Mouse (Mus musculus): Measurements from ENCODE around the gene Srl. TPM values are rescaled to one million over a fixed set of nuclear protein-coding genes. Genes with fewer than 3 reads are reported as not detected.

Gene Srl
- polyA plus RNA-seq, 1 experiment = 11.4 TPM

DNA sequence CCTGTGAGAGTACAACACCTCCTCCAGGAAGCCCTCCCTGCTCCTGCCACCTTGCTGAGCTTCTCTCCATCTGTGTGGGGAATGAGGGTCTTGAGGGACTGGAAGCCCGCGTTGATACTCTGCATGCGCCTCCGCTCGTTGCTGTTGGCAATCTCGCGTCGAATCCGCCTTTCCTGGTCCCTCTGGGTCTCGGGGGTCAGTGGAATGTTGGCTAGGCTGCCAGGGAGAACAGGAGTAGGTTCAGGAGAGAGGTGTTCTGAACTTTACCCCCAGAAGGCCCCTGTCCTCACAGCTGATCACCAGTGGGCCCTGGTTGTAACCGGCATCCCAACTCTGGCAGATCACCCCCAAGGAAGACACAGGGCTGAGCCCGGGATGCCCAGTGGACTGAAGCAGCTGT is 10.3 kb upstream of the Srl start:
- TF ChIP-seq CTCF (IDR thresholded peaks at IDR 0.05; ENCODE audit: control insufficient read depth, insufficient read depth, insufficient read length) (no peak), FOSL1 (IDR thresholded peaks at IDR 0.05; ENCODE audit: insufficient read depth, low read length, poor library complexity, severe bottlenecking) (no peak), USF1 (IDR thresholded peaks at IDR 0.05; ENCODE audit: low read depth) (no peak), MYOG (IDR thresholded peaks at IDR 0.05; ENCODE audit: control insufficient read depth, extremely low read depth, insufficient read length) (no peak), CEBPB (IDR thresholded peaks at IDR 0.05; ENCODE audit: low read depth) (no peak), MYOD1 (IDR thresholded peaks at IDR 0.05; ENCODE audit: control insufficient read depth, insufficient read length, low read depth) (no peak), MAX (IDR thresholded peaks at IDR 0.05) (no peak)
- H3K4me3 ChIP-seq (ENCODE audit: insufficient read depth, poor library complexity, severe bottlenecking) = no peak overlapping the region
- peaks cover 56% of the 10 kb centered on the region for H3K79me2 ChIP-seq (ENCODE audit: control insufficient read depth, insufficient read depth)
- H3K79me3 ChIP-seq (ENCODE audit: low read depth) = peaks cover 38% of the 10 kb centered on the region
- peaks cover 53% of the 10 kb centered on the region for H3K36me3 ChIP-seq (ENCODE audit: control insufficient read depth, insufficient read depth)
- H3ac ChIP-seq (ENCODE audit: control insufficient read depth, insufficient read length, low read depth) = no peak overlapping the region
- H3K27me3 ChIP-seq (ENCODE audit: control insufficient read depth, insufficient read depth, insufficient read length) = no peaks in the 10 kb centered on the region

DNA sequence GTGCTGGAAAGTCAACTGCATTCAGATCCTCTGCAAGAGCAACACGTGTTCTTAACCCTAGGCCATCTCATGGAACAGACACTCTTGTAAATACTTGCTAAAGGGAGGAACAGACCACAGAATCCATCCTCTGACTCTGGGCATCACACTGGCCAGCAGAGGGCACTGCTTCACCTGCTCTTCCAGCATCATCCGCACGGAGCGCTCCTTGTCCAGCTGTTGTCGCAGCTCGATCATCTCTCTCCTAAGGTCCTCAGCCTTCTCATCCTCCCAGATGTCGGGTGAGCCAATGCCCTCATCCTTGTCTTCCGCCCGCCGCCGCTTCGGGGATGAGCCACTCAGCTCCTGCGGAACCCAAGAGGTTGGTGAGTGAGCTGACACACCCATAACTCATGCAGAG is 9.4 kb upstream of the Srl start:
- Histone ChIP-seq H3K79me2 (ENCODE audit: control insufficient read depth, insufficient read depth) (peaks cover 48% of the 10 kb centered on the region), H3K4me3 (ENCODE audit: insufficient read depth, poor library complexity, severe bottlenecking) (no peak overlapping the region), H3ac (ENCODE audit: control insufficient read depth, insufficient read length, low read depth) (no peak overlapping the region), H3K36me3 (ENCODE audit: control insufficient read depth, insufficient read depth) (peaks cover 57% of the 10 kb centered on the region), H3K79me3 (ENCODE audit: low read depth) (peaks cover 30% of the 10 kb centered on the region), H3K27me3 (ENCODE audit: control insufficient read depth, insufficient read depth, insufficient read length) (no peaks in the 10 kb centered on the region)
- no peak for TF ChIP-seq CEBPB (IDR thresholded peaks at IDR 0.05; ENCODE audit: low read depth)
- TF ChIP-seq FOSL1 (IDR thresholded peaks at IDR 0.05; ENCODE audit: insufficient read depth, low read length, poor library complexity, severe bottlenecking) = no peak
- TF ChIP-seq MAX (IDR thresholded peaks at IDR 0.05) = no peak
- TF ChIP-seq USF1 (IDR thresholded peaks at IDR 0.05; ENCODE audit: low read depth) = no peak
- TF ChIP-seq CTCF (IDR thresholded peaks at IDR 0.05; ENCODE audit: control insufficient read depth, insufficient read depth, insufficient read length) = peak; percentile 90
- TF ChIP-seq MYOG (IDR thresholded peaks at IDR 0.05; ENCODE audit: control insufficient read depth, extremely low read depth, insufficient read length) = no peak
- TF ChIP-seq MYOD1 (IDR thresholded peaks at IDR 0.05; ENCODE audit: control insufficient read depth, insufficient read length, low read depth) = peak; percentile 57

DNA sequence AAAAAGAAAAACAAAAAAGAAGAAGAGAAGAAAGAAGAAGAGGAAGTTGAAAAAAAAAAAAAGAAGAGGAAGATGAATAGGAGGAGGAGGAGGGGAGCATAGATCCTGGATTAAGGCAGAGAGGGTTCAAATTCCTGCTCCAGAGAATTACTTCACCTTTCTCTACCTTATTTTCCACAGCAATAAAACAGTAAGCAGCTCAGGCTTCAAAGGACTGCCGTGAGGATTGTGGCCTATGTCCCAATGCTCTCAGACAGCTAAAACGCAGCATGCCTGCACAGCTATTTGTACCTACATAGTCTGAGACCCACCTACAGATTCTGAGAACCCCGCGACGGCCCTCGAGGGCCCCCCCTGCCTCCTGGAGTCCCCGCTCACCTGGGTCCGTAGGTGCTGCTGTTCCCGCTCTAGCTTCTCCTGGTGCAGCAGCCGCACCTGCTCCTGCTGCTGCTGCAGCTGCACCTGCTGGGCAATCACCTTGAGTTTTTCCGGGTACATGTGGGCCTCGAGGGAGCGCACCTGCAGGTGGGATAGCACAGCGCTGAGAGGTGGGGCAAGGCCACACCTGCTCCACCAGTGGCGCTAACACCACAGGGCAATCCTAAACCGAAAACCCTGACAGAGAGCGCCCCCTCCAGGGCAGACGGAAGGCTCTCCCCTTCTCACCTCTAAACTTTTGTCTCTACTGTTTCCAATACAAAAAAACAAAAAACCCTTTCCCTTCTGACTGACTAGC is 7.5 kb upstream of the Srl start:
- peaks cover 29% of the 10 kb centered on the region for H3K79me2 ChIP-seq (ENCODE audit: control insufficient read depth, insufficient read depth)
- no peak overlapping the region for H3K4me3 ChIP-seq (ENCODE audit: insufficient read depth, poor library complexity, severe bottlenecking)
- H3K27me3 ChIP-seq (ENCODE audit: control insufficient read depth, insufficient read depth, insufficient read length) = no peaks in the 10 kb centered on the region
- peaks cover 13% of the 10 kb centered on the region for H3K79me3 ChIP-seq (ENCODE audit: low read depth)
- peaks cover 59% of the 10 kb centered on the region for H3K36me3 ChIP-seq (ENCODE audit: control insufficient read depth, insufficient read depth)
- TF ChIP-seq MYOD1 (IDR thresholded peaks at IDR 0.05; ENCODE audit: control insufficient read depth, insufficient read length, low read depth) (no peak), FOSL1 (IDR thresholded peaks at IDR 0.05; ENCODE audit: insufficient read depth, low read length, poor library complexity, severe bottlenecking) (no peak)
- no peak overlapping the region for H3ac ChIP-seq (ENCODE audit: control insufficient read depth, insufficient read length, low read depth)

DNA sequence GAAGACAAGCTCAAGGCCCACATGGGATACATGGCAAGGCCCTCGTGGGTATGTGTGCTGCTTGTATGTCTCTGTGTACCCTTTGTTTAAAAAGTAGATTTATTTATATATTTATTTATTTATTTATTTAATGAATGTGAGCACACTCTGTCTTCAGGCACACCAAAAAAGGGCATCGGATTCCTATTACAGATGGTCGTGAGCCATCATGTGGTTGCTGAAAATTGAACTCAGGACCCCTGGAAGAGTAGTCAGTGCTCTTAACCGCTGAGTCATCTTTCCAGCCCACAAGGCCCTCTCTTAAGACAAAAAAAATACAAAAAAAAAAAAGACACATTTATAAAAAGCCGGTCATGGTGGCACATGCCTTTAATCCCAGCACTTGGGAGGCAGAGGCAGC is 6.0 kb upstream of the Srl start:
- TF ChIP-seq FOSL1 (IDR thresholded peaks at IDR 0.05; ENCODE audit: insufficient read depth, low read length, poor library complexity, severe bottlenecking) (no peak), USF1 (IDR thresholded peaks at IDR 0.05; ENCODE audit: low read depth) (no peak), MAX (IDR thresholded peaks at IDR 0.05) (no peak), CEBPB (IDR thresholded peaks at IDR 0.05; ENCODE audit: low read depth) (no peak), MYOG (IDR thresholded peaks at IDR 0.05; ENCODE audit: control insufficient read depth, extremely low read depth, insufficient read length) (no peak), CTCF (IDR thresholded peaks at IDR 0.05; ENCODE audit: control insufficient read depth, insufficient read depth, insufficient read length) (no peak), MYOD1 (IDR thresholded peaks at IDR 0.05; ENCODE audit: control insufficient read depth, insufficient read length, low read depth) (no peak)
- peaks cover 59% of the 10 kb centered on the region for H3K36me3 ChIP-seq (ENCODE audit: control insufficient read depth, insufficient read depth)
- H3K79me2 ChIP-seq (ENCODE audit: control insufficient read depth, insufficient read depth) = peaks cover 15% of the 10 kb centered on the region
- no peak overlapping the region for H3ac ChIP-seq (ENCODE audit: control insufficient read depth, insufficient read length, low read depth)
- H3K79me3 ChIP-seq (ENCODE audit: low read depth) = peaks cover 4% of the 10 kb centered on the region
- no peaks in the 10 kb centered on the region for H3K27me3 ChIP-seq (ENCODE audit: control insufficient read depth, insufficient read depth, insufficient read length)
- no peak overlapping the region for H3K4me3 ChIP-seq (ENCODE audit: insufficient read depth, poor library complexity, severe bottlenecking)

DNA sequence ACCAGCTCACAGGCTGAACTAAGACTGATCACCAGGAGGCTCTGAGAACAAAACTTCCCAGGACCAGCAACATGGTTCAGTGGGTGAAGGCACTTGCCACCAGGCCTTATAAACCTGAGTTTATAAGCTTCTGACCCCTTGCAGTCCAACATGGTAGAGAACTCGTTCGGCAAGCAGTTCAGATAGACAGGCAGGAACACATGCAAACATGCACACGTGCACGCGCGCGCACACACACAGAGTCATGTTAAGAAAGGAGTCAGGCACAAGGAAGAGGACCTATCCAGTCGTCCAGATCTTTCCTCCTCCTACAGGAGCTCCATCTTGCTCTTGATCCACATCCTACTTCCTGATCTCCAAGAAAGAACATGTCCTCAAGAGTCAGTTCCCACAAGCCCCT is 5.2 kb upstream of the Srl start:
- no peaks in the 10 kb centered on the region for H3K79me3 ChIP-seq (ENCODE audit: low read depth)
- H3K79me2 ChIP-seq (ENCODE audit: control insufficient read depth, insufficient read depth) = peaks cover 8% of the 10 kb centered on the region
- no peak overlapping the region for H3K4me3 ChIP-seq (ENCODE audit: insufficient read depth, poor library complexity, severe bottlenecking)
- no peak overlapping the region for H3ac ChIP-seq (ENCODE audit: control insufficient read depth, insufficient read length, low read depth)
- no peak for TF ChIP-seq CTCF (IDR thresholded peaks at IDR 0.05; ENCODE audit: control insufficient read depth, insufficient read depth, insufficient read length)
- no peak for TF ChIP-seq USF1 (IDR thresholded peaks at IDR 0.05; ENCODE audit: low read depth)
- no peak for TF ChIP-seq FOSL1 (IDR thresholded peaks at IDR 0.05; ENCODE audit: insufficient read depth, low read length, poor library complexity, severe bottlenecking)
- TF ChIP-seq MYOD1 (IDR thresholded peaks at IDR 0.05; ENCODE audit: control insufficient read depth, insufficient read length, low read depth) = no peak
- no peak for TF ChIP-seq MYOG (IDR thresholded peaks at IDR 0.05; ENCODE audit: control insufficient read depth, extremely low read depth, insufficient read length)
- peaks cover 57% of the 10 kb centered on the region for H3K36me3 ChIP-seq (ENCODE audit: control insufficient read depth, insufficient read depth)
- no peaks in the 10 kb centered on the region for H3K27me3 ChIP-seq (ENCODE audit: control insufficient read depth, insufficient read depth, insufficient read length)

DNA sequence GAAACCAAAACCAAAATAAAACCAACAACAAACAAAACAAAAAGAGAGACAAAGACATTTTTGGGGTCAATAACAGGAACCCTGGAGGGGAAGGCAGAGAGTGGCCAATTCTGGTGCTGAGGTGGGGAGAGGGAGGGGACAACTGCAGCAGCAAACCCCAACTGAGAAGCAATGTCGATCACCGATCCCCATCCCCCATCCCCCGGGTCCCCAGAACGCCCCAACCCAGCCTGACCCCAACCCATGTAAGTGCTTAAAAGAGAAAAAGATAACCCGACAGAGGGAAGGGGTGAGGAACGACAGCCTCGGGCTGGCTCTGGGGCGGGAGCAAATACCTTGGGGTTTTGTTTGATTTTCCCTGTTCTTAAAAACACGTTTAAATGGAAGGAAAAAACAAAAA is 3.2 kb upstream of the Srl start:
- Histone ChIP-seq H3K27me3 (ENCODE audit: control insufficient read depth, insufficient read depth, insufficient read length) (no peaks in the 10 kb centered on the region), H3K79me2 (ENCODE audit: control insufficient read depth, insufficient read depth) (peaks cover 14% of the 10 kb centered on the region), H3K36me3 (ENCODE audit: control insufficient read depth, insufficient read depth) (peaks cover 41% of the 10 kb centered on the region), H3K4me3 (ENCODE audit: insufficient read depth, poor library complexity, severe bottlenecking) (no peak overlapping the region), H3K79me3 (ENCODE audit: low read depth) (peaks cover 5% of the 10 kb centered on the region), H3ac (ENCODE audit: control insufficient read depth, insufficient read length, low read depth) (no peak overlapping the region)
- TF ChIP-seq MYOG (IDR thresholded peaks at IDR 0.05; ENCODE audit: control insufficient read depth, extremely low read depth, insufficient read length) = no peak
- TF ChIP-seq USF1 (IDR thresholded peaks at IDR 0.05; ENCODE audit: low read depth) = no peak
- TF ChIP-seq CEBPB (IDR thresholded peaks at IDR 0.05; ENCODE audit: low read depth) = no peak
- TF ChIP-seq MYOD1 (IDR thresholded peaks at IDR 0.05; ENCODE audit: control insufficient read depth, insufficient read length, low read depth) = no peak
- TF ChIP-seq CTCF (IDR thresholded peaks at IDR 0.05; ENCODE audit: control insufficient read depth, insufficient read depth, insufficient read length) = no peak
- no peak for TF ChIP-seq MAX (IDR thresholded peaks at IDR 0.05)
- no peak for TF ChIP-seq FOSL1 (IDR thresholded peaks at IDR 0.05; ENCODE audit: insufficient read depth, low read length, poor library complexity, severe bottlenecking)
